Mouse (Mus musculus): ENCODE measurements at regions not wholly inside any gene's neighbourhood (a gene's known extent, or its start where the extent isn't known, plus 50 kb on each side); places are given as distances from the start of the nearest gene placed in this dataset.

DNA sequence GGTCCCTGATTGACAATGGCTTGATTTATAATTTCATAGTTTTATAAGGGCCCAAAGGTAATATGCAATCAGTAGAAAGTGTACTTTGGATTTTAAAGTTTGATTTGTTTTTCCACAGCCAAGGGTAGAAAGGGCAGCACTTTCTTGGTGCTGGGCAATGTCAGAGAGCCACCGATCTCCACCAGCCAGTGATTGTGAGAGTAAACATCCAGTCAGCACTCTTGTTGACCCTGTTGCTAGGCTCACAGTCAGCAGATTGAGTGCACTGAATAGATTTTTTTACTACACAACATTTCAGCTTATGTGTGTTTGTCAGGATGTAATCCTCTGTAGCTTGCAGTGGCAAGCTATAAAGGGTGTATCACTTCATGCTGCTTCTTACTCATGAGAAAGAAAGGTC is 176.3 kb downstream of the Ptger3 start:
- Histone ChIP-seq H3K9me3 (replicated peaks) (no peaks in the 10 kb centered on the region), H3K4me1 (ENCODE audit: insufficient read depth, low read depth, low read length) (no peaks in the 10 kb centered on the region), H3K4me3 (ENCODE audit: low read depth, low read length) (no peak overlapping the region), H3K36me3 (replicated peaks) (no peaks in the 10 kb centered on the region), H3K27me3 (ENCODE audit: insufficient read depth, low read length) (no peaks in the 10 kb centered on the region)
- ATAC-seq (ENCODE audit: extremely low read depth, insufficient number of reproducible peaks, low FRiP score, poor library complexity, severe bottlenecking) = no peak
- no peak for DNase-seq (ENCODE audit: low spot score)
- no peak for TF ChIP-seq TAL1 (conservative IDR thresholded peaks at IDR 0.05; ENCODE audit: low read depth, low read length)
- no peak for TF ChIP-seq POLR2AphosphoS5 (IDR thresholded peaks at IDR 0.05; ENCODE audit: insufficient replicate concordance, low read depth, low read length)
- TF ChIP-seq CTCF (IDR thresholded peaks at IDR 0.05; ENCODE audit: low read depth, low read length) = no peak
- TF ChIP-seq GATA2 (IDR thresholded peaks at IDR 0.05; ENCODE audit: borderline replicate concordance, low read depth, low read length) = no peak
- no peak for TF ChIP-seq GATA1 (IDR thresholded peaks at IDR 0.05; ENCODE audit: borderline replicate concordance, low read length)

DNA sequence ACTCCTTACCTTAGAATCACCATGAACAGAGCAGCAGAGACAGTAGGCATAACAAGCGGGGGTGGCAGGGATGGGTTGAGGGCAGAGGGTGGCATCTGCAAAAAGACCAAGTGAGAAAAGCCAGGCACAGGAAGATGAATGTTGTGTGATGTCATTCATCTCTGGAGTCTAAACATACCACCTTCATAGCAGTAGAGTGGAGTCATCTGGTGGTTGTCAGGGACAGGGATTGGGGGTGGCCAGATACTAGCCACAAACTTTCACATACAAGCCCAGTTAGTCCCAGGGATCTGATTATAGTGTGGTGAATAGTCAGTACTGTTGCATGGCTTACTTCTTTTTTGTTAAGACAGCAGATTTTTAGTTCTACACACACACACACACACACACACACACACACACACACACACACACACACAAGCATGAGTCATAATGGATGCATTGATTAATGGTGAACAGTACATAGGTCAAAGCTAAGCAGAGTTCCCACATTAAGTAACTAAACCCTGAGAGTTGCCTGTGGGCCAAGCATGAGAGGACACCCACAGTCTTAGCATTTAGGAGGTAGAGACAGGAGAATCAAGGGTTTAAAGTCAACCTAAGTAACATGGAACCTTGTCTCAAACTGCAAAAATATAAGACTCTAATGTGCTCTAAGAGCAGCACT is 173.1 kb downstream of the Ptger3 start:
- H3K4me1 ChIP-seq (ENCODE audit: insufficient read depth, low read depth, low read length) = no peaks in the 10 kb centered on the region
- TF ChIP-seq GATA1 (IDR thresholded peaks at IDR 0.05; ENCODE audit: borderline replicate concordance, low read length) = no peak
- no peak for TF ChIP-seq TAL1 (conservative IDR thresholded peaks at IDR 0.05; ENCODE audit: low read depth, low read length)
- no peak for TF ChIP-seq GATA2 (IDR thresholded peaks at IDR 0.05; ENCODE audit: borderline replicate concordance, low read depth, low read length)
- no peak for TF ChIP-seq POLR2AphosphoS5 (IDR thresholded peaks at IDR 0.05; ENCODE audit: insufficient replicate concordance, low read depth, low read length)
- TF ChIP-seq CTCF (IDR thresholded peaks at IDR 0.05; ENCODE audit: low read depth, low read length) = no peak
- H3K4me3 ChIP-seq (ENCODE audit: low read depth, low read length) = no peak overlapping the region
- no peak for ATAC-seq (ENCODE audit: extremely low read depth, insufficient number of reproducible peaks, low FRiP score, poor library complexity, severe bottlenecking)
- no peaks in the 10 kb centered on the region for H3K9me3 ChIP-seq (replicated peaks)
- H3K27me3 ChIP-seq (ENCODE audit: insufficient read depth, low read length) = no peaks in the 10 kb centered on the region
- H3K36me3 ChIP-seq (replicated peaks) = no peaks in the 10 kb centered on the region
- DNase-seq (ENCODE audit: low spot score) = no peak

DNA sequence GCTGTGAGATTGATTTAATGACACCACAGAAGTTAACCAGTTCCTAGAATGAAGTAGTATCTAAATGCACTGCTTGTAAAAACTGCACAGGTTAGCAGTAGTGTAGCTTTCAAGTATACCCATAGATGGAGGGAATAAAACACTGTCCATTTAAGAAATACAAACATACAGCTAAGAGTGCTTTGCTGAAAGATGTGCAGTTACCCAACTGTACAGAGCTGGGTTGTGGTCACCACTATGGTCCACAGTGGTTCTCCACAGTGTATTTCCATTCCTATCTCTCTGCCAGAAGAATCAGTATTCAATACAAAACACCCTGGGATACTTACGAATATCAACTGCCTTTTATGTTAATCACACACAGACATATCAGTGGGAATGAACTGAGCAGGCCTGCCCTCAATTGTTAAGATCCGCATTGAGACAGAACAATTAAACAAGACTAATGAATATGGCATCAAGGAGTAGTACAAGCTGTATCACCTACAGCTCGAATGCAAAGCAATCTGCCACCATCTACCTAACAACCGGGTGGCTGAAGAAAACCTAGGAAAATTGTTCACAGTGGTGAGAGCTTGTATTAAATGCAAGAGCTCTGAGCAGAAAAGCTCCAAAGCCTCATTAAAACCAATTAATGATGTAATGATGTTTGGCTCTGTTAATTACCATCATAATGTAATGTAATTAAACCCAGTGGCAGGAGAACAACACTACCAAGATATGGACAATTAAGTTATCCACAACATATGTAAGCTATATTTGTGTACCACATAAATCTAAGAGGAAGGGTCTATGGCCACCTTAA is 165.6 kb downstream of the Ptger3 start:
- no peak for TF ChIP-seq CTCF (IDR thresholded peaks at IDR 0.05; ENCODE audit: low read depth, low read length)
- no peak for TF ChIP-seq TAL1 (conservative IDR thresholded peaks at IDR 0.05; ENCODE audit: low read depth, low read length)
- no peak for TF ChIP-seq GATA1 (IDR thresholded peaks at IDR 0.05; ENCODE audit: borderline replicate concordance, low read length)
- no peak for TF ChIP-seq POLR2AphosphoS5 (IDR thresholded peaks at IDR 0.05; ENCODE audit: insufficient replicate concordance, low read depth, low read length)
- no peak for TF ChIP-seq GATA2 (IDR thresholded peaks at IDR 0.05; ENCODE audit: borderline replicate concordance, low read depth, low read length)
- no peak for ATAC-seq (ENCODE audit: extremely low read depth, insufficient number of reproducible peaks, low FRiP score, poor library complexity, severe bottlenecking)

DNA sequence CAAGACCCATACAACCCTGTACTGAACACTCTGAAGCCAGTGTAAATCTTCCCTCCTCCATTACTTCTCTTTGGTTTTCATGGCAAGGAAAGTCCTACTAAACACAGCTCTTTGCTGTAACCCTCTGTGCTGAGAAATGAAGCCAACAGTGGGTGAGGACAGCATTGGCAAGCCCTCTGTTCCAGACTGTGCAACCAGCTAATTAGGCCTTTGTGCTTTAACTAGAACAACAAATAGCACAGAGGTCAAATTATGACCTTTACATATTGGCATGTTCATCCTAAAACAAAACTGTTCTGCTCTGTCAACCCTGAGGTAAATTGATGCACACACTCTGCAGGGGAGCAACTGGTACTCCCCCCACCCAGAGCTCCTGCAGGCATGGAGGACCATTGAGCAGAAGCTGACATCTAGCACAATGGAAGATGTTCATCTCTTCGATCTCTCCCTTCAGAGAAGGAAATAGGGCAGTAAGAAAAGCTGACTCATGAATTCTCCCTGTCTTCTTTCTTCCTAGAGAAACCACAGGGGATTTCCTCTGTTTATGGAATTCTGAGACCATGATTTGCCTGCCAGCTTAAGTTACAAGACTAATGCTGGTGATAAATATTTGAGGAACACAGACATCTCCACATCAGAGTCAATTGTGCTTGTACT is 163.1 kb downstream of the Ptger3 start:
- H3K36me3 ChIP-seq (replicated peaks) = no peaks in the 10 kb centered on the region
- no peak for DNase-seq (ENCODE audit: low spot score)
- no peaks in the 10 kb centered on the region for H3K9me3 ChIP-seq (replicated peaks)
- no peak overlapping the region for H3K4me3 ChIP-seq (ENCODE audit: low read depth, low read length)
- TF ChIP-seq GATA2 (IDR thresholded peaks at IDR 0.05; ENCODE audit: borderline replicate concordance, low read depth, low read length) (no peak), GATA1 (IDR thresholded peaks at IDR 0.05; ENCODE audit: borderline replicate concordance, low read length) (no peak), CTCF (IDR thresholded peaks at IDR 0.05; ENCODE audit: low read depth, low read length) (no peak), TAL1 (conservative IDR thresholded peaks at IDR 0.05; ENCODE audit: low read depth, low read length) (no peak), POLR2AphosphoS5 (IDR thresholded peaks at IDR 0.05; ENCODE audit: insufficient replicate concordance, low read depth, low read length) (no peak)
- no peaks in the 10 kb centered on the region for H3K27me3 ChIP-seq (ENCODE audit: insufficient read depth, low read length)
- ATAC-seq (ENCODE audit: extremely low read depth, insufficient number of reproducible peaks, low FRiP score, poor library complexity, severe bottlenecking) = no peak
- H3K4me1 ChIP-seq (ENCODE audit: insufficient read depth, low read depth, low read length) = no peaks in the 10 kb centered on the region

More for the DNA sequence above, 165.6 kb downstream of the Ptger3 start:
- no peaks in the 10 kb centered on the region for H3K9me3 ChIP-seq (replicated peaks)
- H3K4me1 ChIP-seq (ENCODE audit: insufficient read depth, low read depth, low read length) = no peaks in the 10 kb centered on the region
- no peaks in the 10 kb centered on the region for H3K36me3 ChIP-seq (replicated peaks)
- no peaks in the 10 kb centered on the region for H3K27me3 ChIP-seq (ENCODE audit: insufficient read depth, low read length)
- DNase-seq (ENCODE audit: low spot score) = no peak
- no peak overlapping the region for H3K4me3 ChIP-seq (ENCODE audit: low read depth, low read length)

DNA sequence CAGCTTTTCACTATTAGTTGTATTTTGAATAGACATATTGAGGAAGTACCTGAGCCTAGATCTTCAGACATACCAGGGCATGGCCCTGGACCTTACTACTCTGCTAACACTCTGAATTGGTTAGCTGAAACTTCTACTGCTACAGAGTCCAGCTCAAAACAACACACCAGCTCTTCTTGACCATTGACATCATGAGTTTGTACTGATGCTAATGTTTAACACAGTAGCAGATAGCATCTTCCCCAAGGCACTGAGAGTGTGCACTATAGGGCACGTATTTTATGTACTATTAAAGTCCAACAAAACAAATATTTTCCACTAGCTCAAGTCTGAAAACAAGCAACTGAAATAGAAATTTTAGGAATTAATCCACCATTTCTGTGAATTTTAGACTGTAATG is 157.8 kb downstream of the Ptger3 start:
- no peaks in the 10 kb centered on the region for H3K36me3 ChIP-seq (replicated peaks)
- no peak for DNase-seq (ENCODE audit: low spot score)
- no peaks in the 10 kb centered on the region for H3K4me1 ChIP-seq (ENCODE audit: insufficient read depth, low read depth, low read length)
- ATAC-seq (ENCODE audit: extremely low read depth, insufficient number of reproducible peaks, low FRiP score, poor library complexity, severe bottlenecking) = no peak
- no peaks in the 10 kb centered on the region for H3K27me3 ChIP-seq (ENCODE audit: insufficient read depth, low read length)
- no peaks in the 10 kb centered on the region for H3K9me3 ChIP-seq (replicated peaks)
- no peak overlapping the region for H3K4me3 ChIP-seq (ENCODE audit: low read depth, low read length)
- TF ChIP-seq TAL1 (conservative IDR thresholded peaks at IDR 0.05; ENCODE audit: low read depth, low read length) = no peak
- TF ChIP-seq GATA2 (IDR thresholded peaks at IDR 0.05; ENCODE audit: borderline replicate concordance, low read depth, low read length) = no peak
- TF ChIP-seq POLR2AphosphoS5 (IDR thresholded peaks at IDR 0.05; ENCODE audit: insufficient replicate concordance, low read depth, low read length) = no peak
- no peak for TF ChIP-seq GATA1 (IDR thresholded peaks at IDR 0.05; ENCODE audit: borderline replicate concordance, low read length)
- no peak for TF ChIP-seq CTCF (IDR thresholded peaks at IDR 0.05; ENCODE audit: low read depth, low read length)

DNA sequence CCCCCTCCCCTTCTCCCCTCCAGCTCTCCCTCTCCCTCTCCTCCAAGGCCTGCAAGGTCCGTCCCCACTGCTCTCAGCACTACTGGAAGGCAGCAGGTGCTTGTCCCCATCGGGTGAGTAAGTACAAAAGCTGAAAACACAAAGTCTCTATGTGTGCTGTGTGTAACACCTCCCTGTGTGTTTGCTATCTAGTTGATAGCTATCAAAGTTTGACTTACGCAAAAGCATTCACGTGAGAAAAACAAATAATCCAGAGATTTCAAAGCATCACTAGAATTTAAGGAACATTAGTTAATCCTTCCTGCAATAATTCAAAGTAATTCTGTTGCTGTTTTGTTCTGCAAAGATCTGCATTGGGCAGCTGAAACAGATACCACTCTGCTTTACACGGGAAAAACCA is 156.5 kb downstream of the Ptger3 start:
- no peaks in the 10 kb centered on the region for H3K4me1 ChIP-seq (ENCODE audit: insufficient read depth, low read depth, low read length)

More for the DNA sequence above, 156.5 kb downstream of the Ptger3 start:
- no peaks in the 10 kb centered on the region for H3K36me3 ChIP-seq (replicated peaks)
- TF ChIP-seq GATA2 (IDR thresholded peaks at IDR 0.05; ENCODE audit: borderline replicate concordance, low read depth, low read length) = no peak
- no peak for TF ChIP-seq GATA1 (IDR thresholded peaks at IDR 0.05; ENCODE audit: borderline replicate concordance, low read length)
- TF ChIP-seq CTCF (IDR thresholded peaks at IDR 0.05; ENCODE audit: low read depth, low read length) = no peak
- TF ChIP-seq TAL1 (conservative IDR thresholded peaks at IDR 0.05; ENCODE audit: low read depth, low read length) = no peak
- TF ChIP-seq POLR2AphosphoS5 (IDR thresholded peaks at IDR 0.05; ENCODE audit: insufficient replicate concordance, low read depth, low read length) = no peak
- H3K4me3 ChIP-seq (ENCODE audit: low read depth, low read length) = no peak overlapping the region
- no peaks in the 10 kb centered on the region for H3K27me3 ChIP-seq (ENCODE audit: insufficient read depth, low read length)
- ATAC-seq (ENCODE audit: extremely low read depth, insufficient number of reproducible peaks, low FRiP score, poor library complexity, severe bottlenecking) = no peak
- H3K9me3 ChIP-seq (replicated peaks) = no peaks in the 10 kb centered on the region
- no peak for DNase-seq (ENCODE audit: low spot score)

Data from G1E (cell line).